Mouse (Mus musculus): Measurements from ENCODE around the gene Fam205a4.
"Not testable (repeated sequence)": the region's sequence is repeated elsewhere in the genome, so short reads cannot be mapped to it uniquely, and the experiment has no call there.

The Fam205a4 gene

GRCm38 (mm10) chr4:41965758-41966157 is at the start of gene Fam205a4:
Fam205a4 (plus strand) TSS chr4:41966058.
- DNase-seq (ENCODE audit: low spot score in 2 of 2): not testable (repeated sequence)

GRCm38 (mm10) chr4:41941272-41941671 is 24.6 kb upstream of the Fam205a4 start, which contains the start of gene Gm20878:
Gm20878 (plus strand) TSS chr4:41941572.
- not testable (repeated sequence) for DNase-seq (ENCODE audit: low spot score in 2 of 2)

All from cerebellum, postnatal 4 days (tissue).